Mouse (Mus musculus) hindlimb bud, embryonic 11.5 days (tissue): ENCODE data around the gene Rps15.

Experiments
- DNase-seq: peaks from one replicate; pipeline ENCODE4 v3.0.0-alpha.2; 2012; ENCODE audit warnings: low read depth, low spot score; ENCODE audit errors: extremely low spot score

Gene Rps15

DNA sequence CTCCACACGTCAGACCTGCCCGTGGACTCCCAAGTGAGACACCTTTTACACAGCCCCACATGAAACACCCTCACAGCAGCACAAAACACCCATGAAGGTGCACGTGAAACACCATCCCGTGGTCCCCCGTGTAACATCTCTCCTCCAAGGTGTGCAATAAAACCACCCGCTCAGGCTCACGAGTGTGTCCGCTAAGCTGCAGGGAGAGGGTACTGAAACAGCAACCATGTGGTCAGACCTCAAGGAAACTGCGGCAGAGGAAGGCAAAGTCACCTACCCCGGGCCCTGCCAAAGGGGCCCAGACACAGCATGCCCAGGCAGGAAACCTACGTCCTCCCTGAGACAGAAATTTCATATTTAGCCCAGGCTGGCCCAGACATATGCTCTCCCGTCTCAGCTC, 44.0 kb downstream of the Rps15 start:
- no peak for DNase-seq

DNA sequence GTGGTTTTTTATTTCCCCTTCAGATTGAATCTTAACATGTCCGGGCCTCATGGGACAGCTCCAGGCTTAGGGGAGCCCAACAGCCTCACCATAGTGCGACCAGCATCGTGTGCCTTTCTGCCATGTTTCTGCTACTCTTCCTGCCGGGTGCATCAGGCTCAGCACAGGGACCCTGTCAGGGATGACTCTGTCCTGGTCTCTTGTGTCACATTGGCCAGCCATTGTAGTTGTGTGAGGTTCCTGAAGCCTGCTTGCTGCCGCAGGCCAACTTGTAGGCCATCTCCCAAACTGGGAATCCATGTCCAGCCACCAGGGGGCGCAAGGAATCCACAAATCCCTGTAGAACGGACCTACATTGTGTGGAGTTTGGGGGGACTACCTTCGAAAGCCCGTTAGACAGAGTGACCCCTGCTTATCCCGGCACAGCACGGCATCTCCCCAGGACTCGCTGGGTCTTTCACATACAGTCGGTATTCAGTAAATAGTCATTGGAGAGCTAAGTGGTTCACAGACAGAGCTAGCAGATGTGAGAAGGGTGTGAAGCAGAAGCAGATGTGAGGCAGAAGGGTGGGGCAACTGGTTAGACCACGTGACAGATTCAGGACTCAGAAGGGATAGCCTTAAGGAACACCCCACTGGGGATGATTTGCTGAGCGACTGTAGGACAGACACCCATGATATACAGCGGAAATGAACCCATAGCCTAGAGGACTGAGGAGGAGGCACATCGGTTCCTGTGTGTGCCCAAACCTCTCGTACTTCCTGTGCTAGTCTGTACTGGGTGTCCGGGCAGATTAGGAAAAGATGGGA, 47.9 kb downstream of the Rps15 start:
- no peak for DNase-seq

DNA sequence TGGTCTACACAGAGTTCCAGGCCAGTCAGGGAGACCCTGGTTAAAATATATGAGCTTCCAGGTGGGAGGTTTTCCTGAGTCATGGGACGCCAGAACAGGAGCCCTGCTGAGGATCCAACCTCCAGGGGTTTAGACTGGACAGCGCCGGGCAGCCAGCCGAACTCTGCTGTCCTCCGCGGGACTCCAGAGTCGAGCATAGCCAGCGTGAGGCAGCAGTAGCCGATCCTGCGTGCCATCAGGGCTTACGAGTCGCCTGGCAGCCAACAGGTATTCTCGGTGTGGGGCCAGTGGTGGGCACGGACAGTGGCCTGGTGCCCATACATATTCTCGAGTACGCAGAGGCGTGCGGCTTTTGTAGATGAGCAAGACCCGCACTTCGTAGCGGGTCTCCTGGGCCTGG, 48.8 kb downstream of the Rps15 start:
- no peak for DNase-seq

DNA sequence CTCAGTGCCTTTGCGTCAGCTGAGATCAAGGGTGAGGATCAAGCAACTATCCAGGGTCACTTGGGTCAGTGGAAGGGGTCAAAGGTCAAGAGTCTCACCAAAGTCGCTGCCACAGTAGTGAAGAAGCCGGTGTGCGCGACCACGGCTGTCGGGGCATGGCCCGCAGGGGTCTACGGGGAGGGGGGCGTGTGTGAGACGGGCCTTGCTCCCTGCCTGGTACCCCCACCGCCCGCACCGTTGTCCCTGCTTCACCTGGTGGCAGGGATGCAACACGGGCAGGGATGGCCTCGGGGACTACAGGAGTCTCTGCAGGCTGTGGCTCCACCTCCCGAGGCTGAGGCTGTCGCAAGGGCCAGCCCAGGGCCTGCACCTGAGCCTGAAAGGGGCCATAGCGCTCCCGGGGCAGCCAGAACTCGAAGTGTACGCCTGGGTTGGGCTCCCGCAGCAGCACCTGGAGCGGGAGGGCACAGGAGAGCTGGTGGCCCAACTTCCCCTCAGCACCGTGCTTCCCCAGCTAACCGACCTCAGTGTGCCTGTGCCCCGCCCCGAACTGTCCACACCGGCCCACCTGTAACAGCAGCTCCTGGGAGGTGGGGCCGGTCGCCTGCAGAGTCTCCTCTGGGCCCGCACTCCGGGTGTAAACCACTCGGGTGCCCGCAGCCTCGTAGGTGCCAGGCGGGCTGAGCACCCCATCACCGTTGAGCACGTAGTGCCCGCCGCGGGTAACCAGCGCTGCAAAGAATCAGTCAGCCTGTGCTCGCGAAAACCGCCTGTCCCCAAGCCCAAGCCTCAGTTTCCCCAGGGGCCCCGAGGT, 49.4 kb downstream of the Rps15 start:
- DNase-seq = no peak

DNA sequence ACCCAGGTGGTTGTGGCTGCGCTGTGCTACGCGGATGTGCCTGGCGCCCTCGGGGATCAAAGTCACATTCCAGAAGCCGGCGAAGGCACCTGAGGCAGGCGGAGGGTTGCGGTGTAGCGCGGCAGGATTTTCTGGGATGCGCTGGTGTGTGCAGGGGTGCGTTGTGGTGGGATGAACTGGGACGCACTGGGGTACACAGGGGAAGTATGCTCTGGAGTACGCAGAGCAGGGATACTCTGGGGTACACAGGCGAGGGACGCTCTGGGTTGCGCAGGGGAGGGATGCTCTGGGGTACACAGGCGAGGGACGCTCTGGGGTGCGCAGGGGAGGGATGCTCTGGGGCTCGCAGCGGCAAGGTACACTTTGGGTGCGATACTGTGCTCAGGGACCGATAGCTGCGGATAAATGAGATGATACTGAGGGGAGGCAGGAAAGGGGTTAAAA, 50.1 kb downstream of the Rps15 start:
- DNase-seq = no peak

DNA sequence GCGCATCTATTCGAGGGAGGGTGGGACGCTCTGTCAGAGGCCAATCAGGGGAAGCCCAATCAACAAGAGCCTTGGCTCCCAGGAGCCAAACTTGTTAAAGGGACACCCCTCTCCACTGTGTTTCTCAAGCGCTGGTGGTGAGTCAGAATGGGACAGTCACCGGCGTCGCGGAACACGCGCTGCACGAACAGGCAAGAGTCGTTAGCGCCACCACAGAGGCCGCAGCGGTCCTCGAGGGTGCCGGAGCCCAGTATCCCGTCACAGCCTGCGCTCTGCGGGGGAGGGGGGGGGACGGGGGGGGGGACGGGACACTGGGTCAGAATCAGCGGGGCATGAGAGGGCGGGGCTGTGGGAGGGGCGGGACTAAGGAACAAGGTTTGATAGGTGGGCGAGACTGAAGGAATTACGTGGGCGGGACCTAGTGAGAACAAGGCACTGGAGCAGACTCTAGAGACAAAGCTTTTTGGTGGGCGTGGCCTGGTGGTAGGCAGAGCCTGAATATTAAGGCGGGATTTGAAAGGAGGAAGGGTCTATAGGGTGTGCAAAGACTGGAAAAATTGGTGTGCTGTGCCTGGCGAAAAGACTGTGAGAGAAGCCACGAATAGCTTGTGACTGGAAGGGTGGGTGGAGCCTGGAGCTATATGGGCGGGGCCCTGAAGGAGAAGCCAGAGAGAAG, 50.6 kb downstream of the Rps15 start:
- DNase-seq = no peak

DNA sequence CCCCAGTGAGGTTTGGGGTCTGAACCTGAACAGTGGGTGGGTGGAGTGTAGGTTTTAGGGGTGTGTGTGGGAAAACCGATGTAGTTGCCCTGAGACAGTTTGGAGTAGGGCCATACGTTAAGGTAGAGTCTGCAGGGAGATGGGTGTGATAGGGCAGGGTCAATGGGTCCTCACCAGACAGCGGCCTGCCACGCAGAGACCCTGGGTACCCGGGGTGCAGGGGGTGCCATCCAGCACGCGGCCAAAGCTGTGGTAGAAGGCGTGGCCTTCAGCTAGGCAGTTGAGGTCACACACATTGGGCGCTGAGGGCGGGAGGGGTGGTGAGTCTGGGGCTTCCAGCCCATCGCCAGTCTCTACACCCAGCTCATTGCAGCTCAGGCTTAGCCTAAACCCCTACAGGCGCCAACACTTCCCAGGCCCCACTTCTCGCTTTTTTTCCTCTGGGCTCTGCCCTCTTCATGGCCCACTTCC, 51.2 kb downstream of the Rps15 start:
- no peak for DNase-seq
